Mouse (Mus musculus) ES-Bruce4 (cell line): ENCODE measurements around the gene Cntnap2.

Experiments
- CTCF ChIP-seq: IDR thresholded peaks from one replicate; pipeline ENCODE4 v1.8.1; 2011; ENCODE audit warnings: low read depth, low read length
- POLR2A ChIP-seq: IDR thresholded peaks from one replicate; pipeline ENCODE4 v1.8.1; 2011; ENCODE audit warnings: low read length; ENCODE audit not compliant: insufficient read depth

- no peak for TF ChIP-seq CTCF
- TF ChIP-seq POLR2A = no peak
Observed at GRCm38 (mm10) chr6:47197570-47197969, 2138.4 kb downstream of the Cntnap2 start.
